Mouse (Mus musculus) urinary bladder, adult 2 months (tissue): Measurements from ENCODE around the gene Il24. TPM values are rescaled to one million over a fixed set of nuclear protein-coding genes. Genes with fewer than 3 reads are reported as not detected.
A peak's percentile ranks its signal among the peaks of the same experiment; 100 is the strongest.

ENCODE experiments used
- DNase-seq: peaks from one replicate; pipeline ENCODE4 v3.0.0; 2022; ENCODE audit warnings: low spot score
- polyA plus RNA-seq: library from polyadenylated mRNA; depleted of rRNA; stranded (reverse); fragments of >200 nt; gene quantifications from 2 replicates; pipeline ENCODE4 v1.2.3, GENCODE M21; 2012; rRNA removed

The Il24 gene
- polyA plus RNA-seq = not detected in 2 replicates

GRCm38 (mm10) chr1:130887354-130887753, at the start of gene Il24:
Gene Il24 (minus strand): TSS chr1:130887454.
- no peak for DNase-seq

- no peak for DNase-seq
Observed at GRCm38 (mm10) chr1:130936351-130936750, 49.1 kb upstream of the Il24 start.

GRCm38 (mm10) chr1:130926484-130926883, 39.2 kb upstream of the Il24 start:
- no peak for DNase-seq

- no peak for DNase-seq
Observed at GRCm38 (mm10) chr1:130918323-130918980, 31.2 kb upstream of the Il24 start.

GRCm38 (mm10) chr1:130911401-130912010, 24.3 kb upstream of the Il24 start, which contains the start of gene Il20:
Gene Il20 (minus strand): TSS chr1:130911451.
- no peak for DNase-seq

- no peak for DNase-seq
Observed at GRCm38 (mm10) chr1:130902505-130902904, 15.3 kb upstream of the Il24 start.

- no peak for DNase-seq
Observed at GRCm38 (mm10) chr1:130894468-130894867, 7.2 kb upstream of the Il24 start.

GRCm38 (mm10) chr1:130893329-130894040, 6.2 kb upstream of the Il24 start:
- DNase-seq = no peak

GRCm38 (mm10) chr1:130892446-130892845, 5.2 kb upstream of the Il24 start:
- DNase-seq = no peak

- DNase-seq = no peak
Observed at GRCm38 (mm10) chr1:130883146-130883545, 4.1 kb downstream of the Il24 start.

- no peak for DNase-seq
Observed at GRCm38 (mm10) chr1:130879927-130880326, 7.3 kb downstream of the Il24 start.

- DNase-seq = peak; percentile 29
Observed at GRCm38 (mm10) chr1:130877889-130878614, 9.2 kb downstream of the Il24 start.

GRCm38 (mm10) chr1:130876931-130877509, 10.2 kb downstream of the Il24 start:
- no peak for DNase-seq

GRCm38 (mm10) chr1:130875910-130876309, 11.3 kb downstream of the Il24 start:
- DNase-seq = no peak

GRCm38 (mm10) chr1:130875139-130875538, 12.1 kb downstream of the Il24 start:
- no peak for DNase-seq

GRCm38 (mm10) chr1:130872912-130873311, 14.3 kb downstream of the Il24 start:
- no peak for DNase-seq

GRCm38 (mm10) chr1:130865541-130866221, 21.6 kb downstream of the Il24 start, which contains the start of gene Fcmr:
Gene Fcmr (plus strand): TSS chr1:130865669.
- DNase-seq = no peak

GRCm38 (mm10) chr1:130864741-130865140, 22.5 kb downstream of the Il24 start:
- no peak for DNase-seq

- DNase-seq = no peak
Observed at GRCm38 (mm10) chr1:130864238-130864637, 23.0 kb downstream of the Il24 start.

- DNase-seq = no peak
Observed at GRCm38 (mm10) chr1:130857456-130857855, 29.8 kb downstream of the Il24 start.

GRCm38 (mm10) chr1:130855723-130856122, 31.5 kb downstream of the Il24 start:
- DNase-seq = no peak
